Mouse (Mus musculus) thymus, adult 18-20 months (tissue): ENCODE results near the gene H2-DMa.

Experiments used
- DNase-seq, 2 experiments: peaks; one replicate each; pipeline ENCODE4 v3.0.0; 2022; ENCODE audit warnings: mixed read lengths in 2 of 2

Gene H2-DMa

GRCm38 (mm10) chr17:34164202-34164895 lies 45.0 kb downstream of the H2-DMa start:
- DNase-seq: peak; percentile 40 to 57

DNA sequence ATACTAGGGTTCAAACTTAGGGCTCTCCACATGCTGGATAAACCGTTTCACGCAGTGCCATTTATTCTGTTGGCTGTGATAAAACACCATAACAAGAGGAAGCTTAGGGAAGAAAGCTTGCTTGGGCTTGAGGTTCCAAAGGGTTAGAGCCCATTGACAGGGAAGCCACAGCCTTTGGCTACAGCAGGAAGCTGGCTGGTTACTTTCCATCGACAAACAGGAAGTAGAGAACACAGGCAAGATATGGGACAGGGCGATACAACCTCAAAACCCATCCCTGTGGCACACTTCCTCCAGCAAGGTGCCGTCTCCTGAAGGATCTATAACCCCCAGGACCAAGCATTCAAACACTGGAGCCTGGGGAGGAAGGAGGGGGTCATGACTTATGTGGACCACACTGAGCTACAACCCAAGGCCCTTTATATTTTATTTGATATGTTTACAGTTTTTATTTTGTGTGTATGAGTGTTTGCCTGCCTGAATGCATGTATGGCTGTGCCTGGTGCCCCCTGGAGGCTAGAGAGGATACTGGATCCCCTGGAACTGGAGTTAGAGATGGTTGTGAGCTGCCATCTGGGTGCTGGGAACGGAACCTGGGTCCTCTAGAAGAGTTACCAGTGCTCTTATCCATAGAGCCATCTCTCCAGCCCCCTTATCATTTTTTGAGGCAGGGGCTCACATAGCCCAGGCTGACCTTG lies 45.8 kb downstream of the H2-DMa start:
- no peak for DNase-seq

GRCm38 (mm10) chr17:34169279-34169678 lies 49.9 kb downstream of the H2-DMa start:
- DNase-seq: no peak

DNA sequence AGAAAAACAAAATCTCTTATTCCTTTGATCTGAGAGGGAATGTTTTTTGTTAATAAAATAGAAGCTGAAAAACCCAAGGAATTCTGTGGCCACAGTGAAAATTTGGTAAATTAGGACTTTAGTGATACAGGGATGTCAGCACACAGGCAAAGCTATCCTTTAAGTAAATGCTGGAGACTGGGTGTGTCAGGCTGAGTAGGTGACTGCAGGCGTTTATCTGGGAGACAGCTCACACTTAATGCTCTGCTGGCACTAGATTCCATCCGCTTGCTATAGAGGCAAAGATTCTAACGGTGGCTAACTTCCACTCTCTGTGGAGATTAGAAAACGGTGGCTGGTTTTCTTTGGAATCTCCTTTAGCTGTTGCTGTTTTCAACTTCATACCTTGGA lies 51.1 kb downstream of the H2-DMa start:
- DNase-seq: no peak

DNA sequence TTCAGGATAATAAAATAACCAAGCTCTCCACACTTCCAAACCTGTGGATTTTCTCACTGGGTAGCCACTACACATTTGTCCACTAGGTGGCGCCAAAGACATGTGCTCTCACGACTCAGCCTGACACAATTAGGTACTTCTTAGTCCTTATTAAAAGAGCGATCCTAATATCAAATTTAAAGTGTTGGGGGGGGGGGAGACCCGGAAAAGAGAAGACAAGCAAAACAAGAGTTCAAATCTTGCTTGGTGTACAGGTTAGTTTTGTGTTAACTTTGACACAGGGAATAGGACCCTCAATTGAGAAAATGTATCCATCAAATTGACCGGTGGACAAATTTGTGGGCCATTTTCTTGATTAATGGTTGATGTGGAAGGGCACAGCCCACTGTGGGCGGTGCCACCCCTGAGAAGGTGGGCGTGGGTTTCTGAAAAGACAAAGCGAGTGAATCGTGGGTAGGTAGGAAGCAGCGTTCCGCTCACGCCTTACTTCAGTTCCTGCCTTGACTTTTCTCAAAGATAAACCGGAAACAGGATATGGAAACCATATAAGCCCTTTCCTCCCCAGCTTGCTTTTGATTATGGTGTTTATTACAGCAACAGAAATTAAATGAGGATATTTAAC lies 51.6 kb downstream of the H2-DMa start:
- peak; percentile 74 to 87 for DNase-seq

GRCm38 (mm10) chr17:34172528-34172927 lies 53.2 kb downstream of the H2-DMa start:
- DNase-seq: no peak

DNA sequence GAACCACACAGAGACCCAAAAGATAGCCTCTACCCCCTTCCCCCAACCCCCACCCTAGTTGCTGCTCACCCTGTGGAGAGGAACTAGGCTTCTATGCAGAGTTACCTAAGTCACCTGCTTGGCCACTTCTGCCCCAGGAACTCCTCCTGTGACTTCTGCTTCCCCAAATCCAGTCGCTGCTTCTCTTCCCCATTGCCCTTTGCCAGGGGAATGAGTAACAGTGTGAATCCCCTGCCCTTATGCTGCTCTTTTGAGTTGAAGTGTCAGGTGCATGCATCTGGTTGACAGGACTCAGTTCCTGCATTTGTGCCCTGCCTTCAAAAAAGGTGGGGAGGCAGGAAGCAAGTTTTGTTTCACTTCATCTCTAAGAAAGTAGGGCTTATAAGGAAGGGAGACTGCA lies 54.7 kb downstream of the H2-DMa start:
- no peak for DNase-seq

GRCm38 (mm10) chr17:34177179-34177578 lies 57.8 kb downstream of the H2-DMa start:
- no peak for DNase-seq

DNA sequence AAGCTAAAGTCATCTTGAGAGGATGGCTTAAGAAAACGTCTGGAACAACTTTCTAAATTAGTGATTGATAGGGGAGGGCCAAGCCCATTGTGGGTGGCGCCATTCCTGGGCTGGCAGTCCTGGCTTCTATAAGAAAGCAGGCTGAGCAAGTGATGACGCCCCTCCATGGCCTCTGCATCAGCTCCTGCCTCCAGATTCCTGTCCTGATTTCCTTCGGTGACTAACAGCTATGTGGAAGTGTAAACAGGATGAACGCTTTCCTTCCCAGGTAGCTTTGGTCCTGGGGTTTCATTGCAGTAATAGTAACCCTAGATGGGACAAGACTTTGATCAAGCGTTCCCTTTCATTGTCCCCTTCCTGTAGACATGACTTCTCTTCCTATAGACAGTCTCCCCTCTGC lies 59.7 kb downstream of the H2-DMa start:
- no peak for DNase-seq

DNA sequence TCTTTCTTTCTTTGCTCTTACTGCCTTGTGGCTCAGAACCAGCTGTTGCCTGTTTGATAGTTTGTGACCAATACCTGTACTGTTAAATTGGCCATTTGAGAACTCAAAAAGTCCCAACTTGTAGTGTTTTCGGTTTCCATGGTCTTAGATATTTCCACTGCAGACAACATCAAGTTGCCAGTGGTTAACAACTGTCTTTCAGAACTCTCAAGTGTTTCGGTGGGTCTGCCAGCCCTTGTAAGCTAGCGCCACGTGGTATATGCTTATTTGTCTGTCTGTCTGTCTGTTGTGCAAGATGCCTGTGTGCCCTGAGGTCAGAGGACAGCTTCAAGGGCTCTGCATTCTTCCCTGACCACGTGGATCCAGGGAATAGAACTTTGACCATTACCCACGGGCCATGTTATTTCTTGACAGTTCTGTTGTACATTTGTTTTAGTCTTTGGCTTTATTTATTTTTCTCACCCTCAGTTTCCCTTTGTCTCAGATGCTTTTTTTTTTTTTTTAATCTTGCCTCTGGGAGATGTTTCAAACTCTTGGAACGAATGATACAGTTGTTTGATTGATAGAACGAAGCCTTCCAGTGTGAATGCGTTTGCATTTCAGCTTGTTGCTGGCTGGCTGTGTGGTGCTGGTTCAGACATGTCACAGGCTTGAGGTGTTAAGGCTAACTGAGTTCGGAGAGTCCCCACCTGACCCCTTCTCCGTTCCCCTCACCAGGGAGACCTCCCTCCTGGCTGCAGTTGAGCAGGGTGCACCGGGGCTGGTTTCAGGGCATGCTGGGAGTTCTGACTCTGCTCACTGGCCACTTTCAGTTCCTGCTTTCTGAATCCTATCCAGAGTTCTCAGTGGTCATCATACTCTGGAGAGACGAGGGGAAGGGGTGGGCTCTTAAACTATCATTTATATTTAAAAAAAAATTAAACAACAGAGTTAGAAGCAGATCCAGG lies 60.8 kb downstream of the H2-DMa start:
- no peak for DNase-seq

GRCm38 (mm10) chr17:34183564-34184219 lies 64.4 kb downstream of the H2-DMa start:
- DNase-seq: no peak

GRCm38 (mm10) chr17:34185526-34185925 lies 66.2 kb downstream of the H2-DMa start:
- no peak for DNase-seq

GRCm38 (mm10) chr17:34186885-34187260 lies 67.5 kb downstream of the H2-DMa start:
- no peak for DNase-seq

DNA sequence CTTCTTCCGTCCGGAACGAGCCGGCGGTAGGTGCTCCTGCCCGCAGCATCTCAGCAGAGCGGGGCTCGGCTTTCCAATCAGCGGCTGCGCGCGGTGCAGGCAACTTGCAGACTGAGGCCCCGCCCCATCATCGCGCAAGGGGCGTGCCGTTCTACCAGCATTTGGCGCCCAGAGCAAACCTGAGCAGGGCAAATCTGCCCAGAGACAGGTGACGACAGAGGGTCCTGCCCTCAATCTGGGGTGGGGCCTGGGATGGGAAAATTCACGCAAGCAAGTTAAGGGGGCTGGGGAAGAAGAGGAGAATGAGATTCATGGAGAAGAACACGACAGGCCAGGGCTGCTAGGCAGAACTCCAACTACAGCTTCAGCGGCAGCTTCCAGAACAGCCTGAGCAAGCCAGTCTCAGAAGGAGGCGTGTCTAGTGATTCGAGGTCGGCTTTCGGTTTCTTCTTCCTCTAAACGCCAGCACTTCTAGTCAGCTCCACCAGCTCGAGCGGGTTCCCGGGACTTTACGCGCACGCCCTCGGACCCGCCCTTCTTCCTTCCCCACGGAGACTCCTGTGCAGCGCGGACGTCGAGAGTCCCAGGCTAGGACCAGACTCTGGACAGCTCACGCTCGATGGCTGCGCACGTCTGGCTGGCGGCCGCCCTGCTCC lies 68.0 kb downstream of the H2-DMa start, which contains the start of the genes Tap1 and Psmb9:
Gene Tap1, plus strand, starts transcription at position 293 of the 656 bp plus-strand sequence.
Gene Psmb9, minus strand, starts transcription at position 504 of the 656 bp plus-strand sequence.
- DNase-seq: peak; percentile 97 to 98

DNA sequence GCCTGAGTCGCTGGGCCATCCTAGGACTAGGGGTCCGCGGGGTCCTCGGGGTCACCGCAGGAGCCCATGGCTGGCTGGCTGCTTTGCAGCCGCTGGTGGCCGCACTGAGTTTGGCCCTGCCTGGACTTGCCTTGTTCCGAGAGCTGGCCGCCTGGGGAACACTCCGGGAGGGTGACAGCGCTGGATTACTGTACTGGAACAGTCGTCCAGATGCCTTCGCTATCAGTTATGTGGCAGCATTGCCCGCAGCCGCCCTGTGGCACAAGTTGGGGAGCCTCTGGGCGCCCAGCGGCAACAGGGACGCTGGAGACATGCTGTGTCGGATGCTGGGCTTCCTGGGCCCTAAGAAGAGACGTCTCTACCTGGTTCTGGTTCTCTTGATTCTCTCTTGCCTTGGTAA lies 68.7 kb downstream of the H2-DMa start:
- DNase-seq: no peak
